In genomic region chr5:113210314-113210713, GRCm38 (mm10) we compare ENCODE assay signal across 11 mouse cellular contexts. TPM values are rescaled to one million over a fixed set of nuclear protein-coding genes. Genes with fewer than 3 reads are reported as not detected.
A peak's percentile ranks its signal among the peaks of the same experiment; 100 is the strongest.
DNase-seq lines count a peak whose midpoint lies in the region; ATAC-seq and TF ChIP-seq lines count a peak whose summit lies in the region.
"Had no signal": no experiment of that assay in that cellular context is flagged by ENCODE, and none has a peak within 500 bp of the region (broad histone marks: within the 10 kb centered on the region; RNA-seq: fewer than 3 reads in every experiment).

No protein-coding gene starts in this region.

- no peak for TF ChIP-seq CTCF in lung, adult 2 months (IDR thresholded peaks at IDR 0.05; ENCODE audit: insufficient read depth, low read length)

- peaks cover 39% of the 10 kb centered on the region for H3K4me1 ChIP-seq in lung, adult 2 months (ENCODE audit: control insufficient read depth, insufficient read depth, low read length)
- 0 out of 2 replicates have a peak, but pooled peaks cover 5% of the 10 kb centered on the region for H3K4me1 ChIP-seq in heart, embryonic 16.5 days (ENCODE audit: control insufficient read depth, insufficient read depth, low read length)
- peaks cover 41% of the 10 kb centered on the region for H3K4me1 ChIP-seq in limb, embryonic 10.5 days
- no peaks in the 10 kb centered on the region for H3K4me1 ChIP-seq in neural tube, embryonic 14.5 days (ENCODE audit: control insufficient read depth, insufficient read depth, low read length)

- 0 out of 2 replicates have a peak, but pooled peaks have one; percentile 13 for TF ChIP-seq POLR2A in lung, adult 2 months (IDR thresholded peaks at IDR 0.05; ENCODE audit: borderline replicate concordance, extremely low read depth, low read depth, low read length)

- no peak for ATAC-seq in heart, embryonic 16.5 days (replicated peaks; ENCODE audit: extremely low read depth, insufficient read depth, low FRiP score)
- ATAC-seq in neural tube, embryonic 14.5 days (ENCODE audit: low read depth) = no peak
- ATAC-seq in activated CD4-positive, CD25-positive, alpha-beta regulatory T cell, adult 4 months = no peak
- ATAC-seq in frontal cortex, adult (ENCODE audit: low TSS enrichment) = no peak

- H3K36me3 ChIP-seq in heart, embryonic 16.5 days (ENCODE audit: control insufficient read depth, insufficient read depth) = no peaks in the 10 kb centered on the region
- no peaks in the 10 kb centered on the region for H3K36me3 ChIP-seq in limb, embryonic 10.5 days
- no peaks in the 10 kb centered on the region for H3K36me3 ChIP-seq in neural tube, embryonic 14.5 days (ENCODE audit: control insufficient read depth, insufficient read depth, low read length)
- H3K36me3 ChIP-seq: midbrain, embryonic 12.5 days had no signal

- H3K27me3 ChIP-seq in heart, embryonic 16.5 days (ENCODE audit: control insufficient read depth, insufficient read depth, low read length) = no peaks in the 10 kb centered on the region
- H3K27me3 ChIP-seq in limb, embryonic 10.5 days (ENCODE audit: low read depth, poor library complexity, severe bottlenecking) = no peaks in the 10 kb centered on the region
- no peaks in the 10 kb centered on the region for H3K27me3 ChIP-seq in neural tube, embryonic 14.5 days (ENCODE audit: control insufficient read depth, insufficient read depth, low read length)
- H3K27me3 ChIP-seq: midbrain, embryonic 12.5 days had no signal

- WGBS in lung, adult 2 months = 53% methylated on average over 6 of the region's 6 CpGs
- 63% methylated on average over 6 of the region's 6 CpGs for WGBS in heart, embryonic 16.5 days
- 81% methylated on average over 6 of the region's 6 CpGs for WGBS in limb, embryonic 10.5 days
- WGBS in neural tube, embryonic 14.5 days = 74% methylated on average over 6 of the region's 6 CpGs

- H3K27ac ChIP-seq in heart, embryonic 16.5 days (ENCODE audit: low read length) = peak overlapping the region; percentile 85
- peak overlapping the region; percentile 47; the same call in 1 of the 2 replicates for H3K27ac ChIP-seq in limb, embryonic 10.5 days
- H3K27ac ChIP-seq in neural tube, embryonic 14.5 days (ENCODE audit: low read depth, low read length) = peak overlapping the region; percentile 13

- H3K9ac ChIP-seq in heart, embryonic 16.5 days (ENCODE audit: low read length) = no peak overlapping the region
- no peak overlapping the region for H3K9ac ChIP-seq in neural tube, embryonic 14.5 days (replicated peaks; ENCODE audit: low read depth, low read length)
- H3K9ac ChIP-seq: midbrain, embryonic 12.5 days had no signal

- no peak overlapping the region for H3K4me3 ChIP-seq in lung, adult 2 months (replicated peaks; ENCODE audit: extremely low read depth, low read depth, low read length)
- H3K4me3 ChIP-seq in heart, embryonic 16.5 days (ENCODE audit: low read length) = no peak overlapping the region
- H3K4me3 ChIP-seq in limb, embryonic 10.5 days = no peak overlapping the region
- no peak overlapping the region for H3K4me3 ChIP-seq in neural tube, embryonic 14.5 days (ENCODE audit: low read depth, low read length)
- H3K4me3 ChIP-seq: midbrain, embryonic 12.5 days had no signal

- no peak for DNase-seq in lung, adult 2 months
- DNase-seq in lung, postnatal 14 days = no peak
- DNase-seq in limb, embryonic 10.5 days (ENCODE audit: low spot score) = no peak
- DNase-seq in layer of hippocampus, postnatal 36 days = no peak
- DNase-seq: cerebellum, adult 18-20 months had no signal

- no peak overlapping the region for H3K4me2 ChIP-seq in heart, embryonic 16.5 days (ENCODE audit: low read depth, low read length)
- no peak overlapping the region for H3K4me2 ChIP-seq in neural tube, embryonic 14.5 days (ENCODE audit: low read depth, low read length)
- H3K4me2 ChIP-seq: midbrain, embryonic 12.5 days had no signal

- no peaks in the 10 kb centered on the region for H3K9me3 ChIP-seq in heart, embryonic 16.5 days (replicated peaks; ENCODE audit: control insufficient read depth, low read length)
- no peaks in the 10 kb centered on the region for H3K9me3 ChIP-seq in limb, embryonic 10.5 days (replicated peaks)
- no peaks in the 10 kb centered on the region for H3K9me3 ChIP-seq in neural tube, embryonic 14.5 days (ENCODE audit: control insufficient read depth, low read length)
- H3K9me3 ChIP-seq: midbrain, embryonic 12.5 days had no signal

RNA-seq across cellular contexts. Expression of gene 2900026A02Rik, which starts 10.7 kb away (rescaled TPM):
- polyA plus RNA-seq in lung, adult 2 months (2012; rRNA removed) = 29.0 and 32.0 TPM in 2 replicates
- polyA plus RNA-seq in heart, embryonic 16.5 days (2015; fragmentation: Nextera tagmentation; extraction: Ambion mirVana) = 14.9 and 16.4 TPM in 2 replicates
- 2.5 and 2.9 TPM in 2 replicates for polyA plus RNA-seq in limb, embryonic 10.5 days (2016; fragmentation: Nextera tagmentation; extraction: Ambion mirVana)
- polyA plus RNA-seq in neural tube, embryonic 14.5 days (2014; fragmentation: Nextera tagmentation; extraction: Ambion mirVana) = 2.1 and 2.5 TPM in 2 replicates
- 10 to 100 TPM; 62.4 to 66.1 TPM for total RNA-seq in layer of hippocampus, postnatal 36 days (2021)
- under 1 TPM; 0.24 to 0.60 TPM for polyA plus RNA-seq in activated CD4-positive, CD25-positive, alpha-beta regulatory T cell, adult 4 months (2017; shearing (Covaris generic))

RNA-seq across cellular contexts. Expression of gene Tmem211, which starts 16.4 kb away (rescaled TPM):
- 0.08 TPM in 1 of 2 replicates, not detected in the other for polyA plus RNA-seq in lung, adult 2 months (2012; rRNA removed)
- not detected in 2 replicates for polyA plus RNA-seq in heart, embryonic 16.5 days (2015; fragmentation: Nextera tagmentation; extraction: Ambion mirVana)
- polyA plus RNA-seq in limb, embryonic 10.5 days (2016; fragmentation: Nextera tagmentation; extraction: Ambion mirVana) = not detected in 2 replicates
- polyA plus RNA-seq in neural tube, embryonic 14.5 days (2014; fragmentation: Nextera tagmentation; extraction: Ambion mirVana) = 0.14 TPM in 1 of 2 replicates, not detected in the other
- total RNA-seq in layer of hippocampus, postnatal 36 days (2021) = not detected
- polyA plus RNA-seq in activated CD4-positive, CD25-positive, alpha-beta regulatory T cell, adult 4 months (2017; shearing (Covaris generic)) = not detected
- polyA plus RNA-seq: gonadal fat pad, adult 2 months had no signal

Comparison
In these comparisons a context has a peak if more than half of its experiments do, and no peak if none do; other contexts are left out.
1. H3K27ac ChIP-seq: peak in every context shown above with its lines; median percentile 85 in heart, embryonic 16.5 days; 47 in limb, embryonic 10.5 days; 13 in neural tube, embryonic 14.5 days.